Mouse (Mus musculus): ENCODE measurements around the gene Rassf3.
A peak's percentile ranks its signal among the peaks of the same experiment; 100 is the strongest.

Rassf3 gene

GRCm38 (mm10) chr10:121461404-121462161 lies 14.6 kb downstream of the Rassf3 start:
- DNase-seq (ENCODE audit: low spot score), result no peak

- DNase-seq (ENCODE audit: low spot score), result no peak
These were observed 16.9 kb downstream of the Rassf3 start for GRCm38 (mm10) chr10:121459124-121459853.

GRCm38 (mm10) chr10:121458408-121458807 lies 17.7 kb downstream of the Rassf3 start:
- DNase-seq (ENCODE audit: low spot score), result no peak

- DNase-seq (ENCODE audit: low spot score), result peak; percentile 10
These were observed 18.8 kb downstream of the Rassf3 start for GRCm38 (mm10) chr10:121457381-121457780.

DNA sequence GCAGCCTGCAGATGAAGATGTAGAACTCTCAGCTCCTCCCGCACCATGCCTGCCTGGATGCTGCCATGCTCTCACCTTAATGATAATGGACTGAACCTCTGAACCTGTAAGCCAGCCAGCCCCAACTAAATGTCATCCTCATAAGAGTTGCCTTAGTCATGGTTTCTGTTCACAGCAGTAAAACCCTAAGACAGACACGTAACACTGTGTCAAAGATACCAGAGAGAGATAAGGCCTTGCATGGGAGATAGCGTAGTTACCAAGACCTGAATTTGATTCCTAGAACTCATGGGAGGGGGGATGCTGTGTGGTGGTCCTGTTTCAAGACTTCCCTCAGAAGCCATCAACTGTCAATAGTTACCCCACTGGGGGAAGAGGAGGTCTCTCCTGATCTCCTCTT lies 20.6 kb downstream of the Rassf3 start:
- DNase-seq (ENCODE audit: low spot score), result no peak

DNA sequence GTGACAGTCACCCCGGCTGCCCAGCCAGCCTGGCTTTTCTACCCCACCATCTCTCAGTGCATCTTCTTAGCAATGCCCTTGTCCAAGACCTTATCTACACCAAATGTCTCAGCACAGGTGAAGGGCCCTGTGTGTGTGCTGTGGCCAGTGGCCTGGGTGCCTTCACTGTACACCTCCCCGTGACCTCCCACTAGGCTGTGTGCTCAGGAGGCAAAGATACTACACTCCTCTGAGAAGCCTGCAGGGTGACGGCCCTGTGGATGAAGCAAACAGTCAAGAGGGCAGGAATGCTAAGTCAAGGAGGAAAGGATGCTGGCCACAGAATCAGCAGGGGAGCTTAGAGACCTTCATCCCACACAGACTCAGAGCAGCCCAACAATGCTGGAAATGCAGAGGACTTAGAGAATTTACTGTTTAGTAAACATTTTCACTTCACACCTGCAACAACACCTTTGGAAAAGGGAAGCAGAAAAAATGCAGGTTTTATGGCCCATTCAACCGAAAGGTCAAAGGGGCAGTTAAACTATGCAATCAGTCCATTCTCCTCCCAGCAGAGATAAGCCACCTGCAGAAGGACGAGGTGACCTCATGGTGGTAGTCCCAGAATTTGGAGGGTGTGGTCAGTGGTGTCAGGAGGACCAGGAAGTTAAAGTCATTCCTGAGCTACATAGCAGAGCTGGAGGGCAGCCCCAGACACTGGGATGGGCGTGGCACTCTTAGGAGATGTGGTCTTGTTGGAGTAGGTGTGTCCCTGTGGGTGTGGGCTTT lies 21.3 kb downstream of the Rassf3 start:
- DNase-seq (ENCODE audit: low spot score), result no peak

DNA sequence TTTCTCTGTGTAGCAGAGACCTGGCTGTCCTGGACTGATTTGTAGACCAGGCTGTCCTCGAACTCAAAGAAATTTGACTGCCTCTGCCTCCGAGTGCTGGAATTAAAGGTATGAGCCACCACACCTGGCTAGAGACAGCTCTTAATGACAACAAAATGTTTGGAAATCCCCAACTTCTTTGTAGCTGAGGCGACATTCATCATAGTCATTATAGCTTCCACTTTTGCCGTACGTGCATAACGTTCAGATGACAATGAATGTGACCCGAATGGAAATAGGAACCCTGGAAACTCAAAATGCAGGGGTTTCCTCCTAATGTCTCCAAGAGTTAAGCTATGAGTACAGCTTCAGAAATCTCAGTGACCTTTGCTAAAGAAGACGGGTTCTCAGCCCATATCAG lies 22.1 kb downstream of the Rassf3 start:
- DNase-seq (ENCODE audit: low spot score), result no peak

- DNase-seq (ENCODE audit: low spot score), result no peak
These were observed 30.3 kb downstream of the Rassf3 start for GRCm38 (mm10) chr10:121445808-121446207.

GRCm38 (mm10) chr10:121444198-121444597 lies 31.9 kb downstream of the Rassf3 start:
- no peak for DNase-seq (ENCODE audit: low spot score)

DNA sequence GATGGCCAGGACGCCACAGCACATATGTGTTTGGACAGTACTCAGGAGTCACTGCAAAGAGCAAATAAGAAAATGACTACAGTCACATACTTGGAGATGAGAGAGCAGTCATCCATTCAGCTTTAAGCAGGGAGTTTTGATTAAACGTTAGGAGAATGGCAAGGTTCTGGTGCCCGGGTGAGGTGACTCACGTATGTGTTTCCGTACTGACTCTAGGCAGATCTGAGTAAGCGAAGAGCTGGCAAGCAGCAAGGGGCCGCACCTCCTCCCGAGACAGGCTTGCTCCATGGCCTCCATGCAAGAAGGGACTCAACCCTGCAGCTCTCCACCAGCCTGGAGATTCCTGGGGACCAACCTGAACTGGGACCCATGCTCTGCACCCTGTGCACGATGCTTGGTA lies 32.4 kb downstream of the Rassf3 start:
- no peak for DNase-seq (ENCODE audit: low spot score)

GRCm38 (mm10) chr10:121439310-121439731 lies 36.8 kb downstream of the Rassf3 start:
- DNase-seq (ENCODE audit: low spot score), result no peak

GRCm38 (mm10) chr10:121438109-121438508 lies 38.0 kb downstream of the Rassf3 start:
- DNase-seq (ENCODE audit: low spot score), result no peak

DNA sequence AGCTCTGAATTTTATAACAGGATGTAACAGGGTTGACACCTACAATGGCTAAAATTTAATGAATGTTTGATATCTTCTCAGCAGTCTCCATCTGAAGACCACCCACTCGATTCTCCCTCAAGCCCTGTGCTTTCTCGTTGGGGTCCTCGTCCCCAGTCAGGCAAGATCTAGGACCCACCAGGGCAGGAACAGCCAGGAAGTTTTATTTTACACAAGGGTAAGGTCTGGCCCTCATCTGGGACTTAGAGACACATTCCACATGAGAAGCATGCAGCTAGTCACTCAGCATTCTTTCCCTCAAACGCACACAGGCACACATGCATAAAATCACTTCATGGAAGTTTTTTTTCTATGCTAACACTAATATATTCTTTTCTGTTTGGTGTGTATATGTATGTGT lies 39.5 kb downstream of the Rassf3 start:
- DNase-seq (ENCODE audit: low spot score), result no peak

GRCm38 (mm10) chr10:121436258-121436645 lies 39.9 kb downstream of the Rassf3 start:
- no peak for DNase-seq (ENCODE audit: low spot score)

- DNase-seq (ENCODE audit: low spot score), result no peak
These were observed 40.4 kb downstream of the Rassf3 start for GRCm38 (mm10) chr10:121435546-121436257.

DNA sequence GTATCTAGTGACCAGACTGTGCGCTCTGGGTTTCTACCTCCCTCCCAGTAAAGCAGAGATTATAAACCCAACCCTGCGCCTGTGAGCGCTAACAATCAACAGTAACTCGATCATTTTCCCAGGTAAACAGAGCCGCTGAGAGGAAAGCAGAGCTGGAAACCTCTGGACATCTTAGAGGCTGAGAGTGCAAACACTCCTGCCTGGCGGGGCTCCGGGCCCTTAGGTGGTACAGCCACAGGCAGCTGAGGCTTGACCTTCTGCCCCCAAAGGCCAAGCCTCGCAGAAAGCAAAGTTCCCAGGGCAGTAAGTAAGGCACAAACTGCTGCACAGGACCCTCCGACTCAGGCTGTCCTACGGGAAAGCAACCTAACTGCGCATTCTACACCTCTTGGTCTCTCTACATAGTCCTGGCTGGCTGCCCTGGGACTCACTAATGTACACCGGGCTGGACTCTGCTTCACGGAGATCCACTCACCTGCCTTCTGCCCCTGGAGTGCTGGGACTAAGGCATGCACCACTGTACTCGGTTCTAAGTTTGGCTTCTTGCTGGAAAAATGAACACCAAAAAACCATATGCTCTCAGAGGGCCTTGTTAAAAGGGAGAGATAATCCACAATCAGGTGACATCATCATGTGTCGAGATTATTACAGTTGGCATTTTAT lies 41.6 kb downstream of the Rassf3 start:
- DNase-seq (ENCODE audit: low spot score), result no peak

DNA sequence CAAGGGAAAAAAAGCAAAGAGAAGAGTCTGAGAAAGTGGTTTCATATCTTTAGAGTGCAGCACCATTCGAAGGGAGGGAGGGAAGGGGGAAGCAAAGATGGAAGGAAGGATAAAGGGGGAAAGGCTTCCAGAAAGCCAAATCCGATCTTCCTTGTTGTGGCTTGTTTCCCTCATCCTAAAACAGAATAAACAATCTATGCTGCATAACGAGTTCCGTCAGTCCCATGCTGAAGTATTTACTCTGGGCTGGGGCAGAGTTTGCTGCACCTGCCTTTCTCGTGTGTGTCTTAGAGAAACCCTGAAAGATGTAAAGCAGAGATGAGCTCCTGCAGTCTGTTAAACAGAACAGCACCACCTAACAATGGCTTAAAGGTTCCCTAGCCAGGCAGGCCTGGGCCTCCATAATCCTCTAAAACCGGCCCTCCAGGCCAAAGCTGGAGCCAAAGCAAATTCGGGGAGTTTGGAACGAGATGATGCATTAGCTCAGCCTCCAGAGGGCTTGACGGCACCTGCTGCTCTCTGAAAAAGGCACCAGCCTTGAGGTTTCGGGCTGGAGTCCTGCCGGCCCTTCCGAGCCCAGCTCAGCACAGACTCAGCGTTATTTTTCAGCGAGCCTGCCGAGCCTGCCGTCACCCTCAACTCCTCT lies 43.4 kb downstream of the Rassf3 start:
- DNase-seq (ENCODE audit: low spot score), result no peak

- DNase-seq (ENCODE audit: low spot score), result no peak
These were observed 44.0 kb downstream of the Rassf3 start for GRCm38 (mm10) chr10:121432041-121432634.

GRCm38 (mm10) chr10:121430764-121431540 lies 45.2 kb downstream of the Rassf3 start:
- DNase-seq (ENCODE audit: low spot score), result no peak

Data from adipocyte (in vitro differentiated cells).